ENCODE assay signal across 8 mouse cellular contexts in genomic region chr8:60983688-60984079, GRCm38 (mm10). TPM values are rescaled to one million over a fixed set of nuclear protein-coding genes. Genes with fewer than 3 reads are reported as not detected.
DNase-seq lines count a peak whose midpoint lies in the region; ATAC-seq lines count a peak whose summit lies in the region.

No protein-coding gene starts in this region.

- peak overlapping the region; percentile 98 for H3K4me2 ChIP-seq in hindbrain, embryonic 13.5 days

- peak overlapping the region; percentile 84 for H3K4me3 ChIP-seq in hindbrain, embryonic 13.5 days

- peak; percentile 20 for ATAC-seq in activated CD4-positive, CD25-positive, alpha-beta regulatory T cell, adult 4 months
- ATAC-seq in hindbrain, embryonic 13.5 days (ENCODE audit: low FRiP score) = peak; percentile 73

- no peaks in the 10 kb centered on the region for H3K27me3 ChIP-seq in hindbrain, embryonic 13.5 days

- H3K36me3 ChIP-seq in hindbrain, embryonic 13.5 days = no peaks in the 10 kb centered on the region

- no peaks in the 10 kb centered on the region for H3K9me3 ChIP-seq in hindbrain, embryonic 13.5 days

- H3K9ac ChIP-seq in hindbrain, embryonic 13.5 days = peak overlapping the region; percentile 91

- 9% methylated on average over 9 of the region's 9 CpGs for WGBS in hindbrain, embryonic 13.5 days

- peaks cover 14% of the 10 kb centered on the region for H3K4me1 ChIP-seq in hindbrain, embryonic 13.5 days (replicated peaks)

- DNase-seq in cerebellum, postnatal 14 days = peak; percentile 75 to 76
- peak; percentile 28 to 29 for DNase-seq in frontal cortex, postnatal 25 days (ENCODE audit: low spot score in 2 of 2)
- peak; percentile 46 to 50 for DNase-seq in layer of hippocampus, postnatal 36 days
- peak; percentile 67 for DNase-seq in lung, postnatal 14 days
- DNase-seq in retina, postnatal 1 day = peak; percentile 69
- peak; percentile 45 to 71 for DNase-seq in urinary bladder, adult 18-20 months (ENCODE audit: low spot score in 2 of 2)

- H3K27ac ChIP-seq in hindbrain, embryonic 13.5 days = peak overlapping the region; percentile 87

RNA-seq across cellular contexts. Expression of gene Clcn3, which starts 0.6 kb away (rescaled TPM):
- 10 to 100 TPM; 19.1 to 22.9 TPM for polyA plus RNA-seq in activated CD4-positive, CD25-positive, alpha-beta regulatory T cell, adult 4 months (2017; shearing (Covaris generic))
- polyA plus RNA-seq in hindbrain, embryonic 13.5 days (2015; fragmentation: Nextera tagmentation; extraction: Ambion mirVana) = 59.7 and 60.9 TPM in 2 replicates
- total RNA-seq in layer of hippocampus, postnatal 36 days (2021) = 100 to 1,000 TPM; 126 to 132 TPM

RNA-seq across cellular contexts. Expression of gene Nek1, which starts 9.3 kb away (rescaled TPM):
- 1 to 10 TPM; 6.8 to 7.0 TPM for polyA plus RNA-seq in activated CD4-positive, CD25-positive, alpha-beta regulatory T cell, adult 4 months (2017; shearing (Covaris generic))
- 27.4 and 27.7 TPM in 2 replicates for polyA plus RNA-seq in hindbrain, embryonic 13.5 days (2015; fragmentation: Nextera tagmentation; extraction: Ambion mirVana)
- total RNA-seq in layer of hippocampus, postnatal 36 days (2021) = 10 to 100 TPM; 26.2 to 31.0 TPM

Comparison
In these comparisons a context has a peak if more than half of its experiments do, and no peak if none do; other contexts are left out.
1. Peak in every context shown above with its lines: DNase-seq, ATAC-seq, H3K4me3 ChIP-seq and H3K27ac ChIP-seq.